Mouse (Mus musculus) c-Kit-negative CD71-positive TER-119-positive erythroid progenitor cells, embryonic 14.5 days (primary cell): ENCODE results near the gene Ptov1.

Experiments
- DNase-seq: peaks from one replicate; pipeline ENCODE4 v3.0.0-alpha.2; 2013; ENCODE audit warnings: low read depth, low spot score

Ptov1 gene

GRCm38 (mm10) chr7:44857905-44858304, 11.7 kb downstream of the Ptov1 start:
- DNase-seq: peak; percentile 77

DNA sequence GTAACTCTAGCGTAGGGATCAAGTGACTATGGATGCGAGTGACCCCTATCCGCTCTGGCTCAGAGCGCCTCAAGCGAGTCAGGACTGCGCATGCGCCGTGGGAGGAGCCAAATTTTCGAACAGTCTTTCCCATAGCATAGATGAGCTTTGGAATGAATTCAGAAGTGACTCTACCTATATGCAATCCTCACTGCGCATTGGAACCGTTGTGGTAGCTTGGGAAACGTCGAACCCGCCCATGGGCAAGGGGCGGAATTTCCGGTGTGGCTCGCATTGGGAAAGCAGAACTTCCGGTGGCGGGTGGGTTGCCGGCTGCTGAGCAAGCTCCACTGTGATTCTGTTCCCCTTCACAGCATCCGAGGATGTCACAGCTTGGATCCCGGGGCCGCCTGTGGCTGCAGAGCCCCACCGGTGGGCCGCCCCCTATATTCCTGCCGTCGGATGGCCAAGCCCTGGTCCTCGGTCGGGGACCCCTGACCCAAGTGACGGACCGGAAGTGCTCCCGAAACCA, 12.5 kb downstream of the Ptov1 start, which contains the start of gene Pnkp:
Gene Pnkp (plus strand): TSS at position 98 of the 511 bp plus-strand sequence.
- DNase-seq: peak; percentile 82

DNA sequence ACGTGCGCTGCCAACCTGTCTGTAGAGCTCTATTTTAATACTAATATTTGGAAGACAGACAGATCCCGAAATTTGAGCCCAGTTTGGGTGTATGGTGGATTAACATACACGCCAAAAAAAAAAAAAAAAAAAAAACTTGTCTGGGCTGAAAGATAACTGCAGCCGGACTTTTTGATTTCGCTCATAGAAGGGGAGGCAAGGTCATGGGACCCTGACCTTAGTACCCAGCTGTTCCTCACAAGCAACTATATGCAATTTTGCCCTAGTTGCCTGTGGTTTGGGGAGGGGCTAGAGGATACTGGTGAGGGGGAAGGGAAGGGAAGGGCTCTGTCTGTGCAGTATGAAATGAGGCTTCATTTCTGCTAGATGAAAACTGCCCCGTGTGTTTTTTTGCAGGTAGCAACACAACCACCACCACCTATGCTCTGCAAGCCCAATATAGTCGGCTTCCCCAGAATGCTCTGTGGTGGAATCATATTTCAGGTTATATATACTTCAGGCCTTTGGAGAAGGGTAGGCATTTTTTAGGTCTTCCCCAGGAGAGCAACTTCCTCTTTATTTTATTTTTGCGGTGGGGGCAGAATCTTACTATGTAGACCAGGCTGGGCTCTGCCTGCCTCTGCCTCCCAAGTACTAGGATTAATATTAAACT, 13.2 kb downstream of the Ptov1 start:
- DNase-seq: peak; percentile 24

GRCm38 (mm10) chr7:44855036-44855435, 14.6 kb downstream of the Ptov1 start:
- DNase-seq: no peak

DNA sequence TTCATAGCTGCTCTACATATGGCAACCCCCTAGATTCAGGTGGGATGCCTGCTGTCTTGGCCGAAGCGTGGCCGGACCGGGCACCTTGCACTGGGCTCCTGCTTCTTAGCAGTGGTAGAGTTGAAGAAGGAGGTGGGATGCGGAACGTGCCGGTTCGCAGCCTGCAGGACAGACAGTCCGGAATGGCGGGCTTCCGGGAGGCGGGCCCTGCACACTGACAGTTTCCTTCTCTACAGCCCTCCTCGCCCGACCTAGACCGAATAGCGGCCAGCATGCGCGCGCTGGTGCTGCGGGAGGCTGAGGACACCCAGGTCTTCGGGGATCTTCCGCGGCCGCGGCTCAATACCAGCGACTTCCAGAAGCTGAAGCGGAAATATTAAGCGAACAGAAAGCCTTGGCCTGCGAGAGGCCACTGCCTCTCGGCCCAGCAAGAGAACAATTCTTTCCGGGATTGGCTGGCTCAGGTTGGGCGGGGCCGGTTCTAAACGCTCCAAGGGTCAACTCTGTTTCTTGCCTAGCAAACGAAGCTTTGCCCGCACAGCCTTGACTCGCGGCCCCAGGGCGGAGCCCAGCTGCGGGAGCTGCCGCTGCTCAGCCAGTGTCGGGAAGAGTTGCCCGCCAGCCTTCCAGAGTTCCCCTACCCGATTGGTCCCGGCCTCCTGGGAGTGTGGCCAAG, 15.1 kb downstream of the Ptov1 start:
- peak; percentile 79 for DNase-seq

GRCm38 (mm10) chr7:44853596-44854355, 15.8 kb downstream of the Ptov1 start:
- no peak for DNase-seq

GRCm38 (mm10) chr7:44853065-44853464, 16.5 kb downstream of the Ptov1 start:
- DNase-seq: no peak

DNA sequence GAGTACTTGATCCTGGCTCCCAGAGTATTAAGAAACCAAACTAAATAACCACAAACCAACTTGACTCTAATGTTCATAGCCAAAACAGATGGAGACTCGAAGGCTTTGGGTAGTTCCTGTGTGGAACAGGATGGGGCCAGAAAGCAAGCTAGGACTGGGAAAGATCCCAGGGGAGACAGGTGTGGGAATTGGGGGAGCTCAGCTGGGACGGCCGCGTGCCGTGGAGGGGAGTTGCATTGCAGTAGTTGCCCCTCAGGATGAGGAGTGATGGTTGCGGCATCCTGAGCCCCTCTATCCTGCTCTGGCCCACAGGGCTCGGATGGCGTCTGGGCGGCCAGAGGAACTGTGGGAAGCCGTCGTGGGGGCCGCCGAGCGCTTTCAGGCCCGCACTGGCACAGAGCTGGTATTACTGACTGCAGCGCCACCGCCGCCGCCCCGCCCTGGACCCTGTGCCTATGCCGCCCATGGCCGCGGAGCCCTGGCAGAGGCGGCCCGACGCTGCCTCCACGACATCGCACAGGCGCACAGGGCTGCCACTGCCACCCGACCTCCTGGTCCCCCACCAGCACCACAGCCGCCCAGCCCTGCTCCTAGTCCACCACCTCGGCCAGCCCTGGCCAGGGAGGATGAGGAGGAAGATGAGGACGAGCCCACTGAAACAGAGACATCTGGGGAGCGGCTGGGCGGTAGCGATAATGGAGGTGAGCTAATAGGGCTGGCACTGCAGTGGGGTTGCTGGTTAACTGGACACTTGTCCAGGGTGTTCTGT, 17.1 kb downstream of the Ptov1 start:
- DNase-seq: no peak

DNA sequence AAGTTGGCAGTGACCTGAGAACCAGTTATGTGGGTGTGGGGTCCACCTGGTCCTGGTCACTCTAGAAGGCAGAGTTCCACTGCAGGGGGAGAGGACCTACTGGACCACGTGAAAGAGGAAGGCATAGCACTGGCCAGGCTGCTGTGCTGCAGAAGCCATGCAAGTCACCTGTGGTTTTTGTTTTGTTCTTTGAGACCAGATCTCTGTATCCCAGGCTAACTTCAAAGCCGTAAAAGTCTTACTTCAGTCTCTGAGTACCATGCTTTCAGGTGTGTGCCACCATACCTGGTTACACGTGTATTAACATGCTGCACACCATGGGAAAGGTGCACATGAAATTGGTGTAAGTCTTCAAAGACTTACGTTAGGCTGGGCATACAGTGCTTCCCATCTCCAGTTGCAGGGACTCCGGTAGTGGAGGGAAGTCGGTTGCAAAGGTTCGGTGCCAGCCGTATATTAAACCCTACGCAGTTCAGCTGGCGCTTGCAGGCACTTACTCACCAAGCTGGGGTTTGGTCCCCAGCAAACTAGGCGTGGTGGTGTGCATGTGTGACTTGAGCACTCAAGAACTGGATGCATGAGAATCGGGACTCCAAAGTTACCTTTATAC, 17.9 kb downstream of the Ptov1 start:
- DNase-seq: no peak

- DNase-seq: no peak
Observed at GRCm38 (mm10) chr7:44850789-44851624, 18.6 kb downstream of the Ptov1 start.

- peak; percentile 50 for DNase-seq
Observed at GRCm38 (mm10) chr7:44850146-44850545, 19.4 kb downstream of the Ptov1 start.

- DNase-seq: peak; percentile 79
Observed at GRCm38 (mm10) chr7:44849416-44850111, 20.0 kb downstream of the Ptov1 start.

DNA sequence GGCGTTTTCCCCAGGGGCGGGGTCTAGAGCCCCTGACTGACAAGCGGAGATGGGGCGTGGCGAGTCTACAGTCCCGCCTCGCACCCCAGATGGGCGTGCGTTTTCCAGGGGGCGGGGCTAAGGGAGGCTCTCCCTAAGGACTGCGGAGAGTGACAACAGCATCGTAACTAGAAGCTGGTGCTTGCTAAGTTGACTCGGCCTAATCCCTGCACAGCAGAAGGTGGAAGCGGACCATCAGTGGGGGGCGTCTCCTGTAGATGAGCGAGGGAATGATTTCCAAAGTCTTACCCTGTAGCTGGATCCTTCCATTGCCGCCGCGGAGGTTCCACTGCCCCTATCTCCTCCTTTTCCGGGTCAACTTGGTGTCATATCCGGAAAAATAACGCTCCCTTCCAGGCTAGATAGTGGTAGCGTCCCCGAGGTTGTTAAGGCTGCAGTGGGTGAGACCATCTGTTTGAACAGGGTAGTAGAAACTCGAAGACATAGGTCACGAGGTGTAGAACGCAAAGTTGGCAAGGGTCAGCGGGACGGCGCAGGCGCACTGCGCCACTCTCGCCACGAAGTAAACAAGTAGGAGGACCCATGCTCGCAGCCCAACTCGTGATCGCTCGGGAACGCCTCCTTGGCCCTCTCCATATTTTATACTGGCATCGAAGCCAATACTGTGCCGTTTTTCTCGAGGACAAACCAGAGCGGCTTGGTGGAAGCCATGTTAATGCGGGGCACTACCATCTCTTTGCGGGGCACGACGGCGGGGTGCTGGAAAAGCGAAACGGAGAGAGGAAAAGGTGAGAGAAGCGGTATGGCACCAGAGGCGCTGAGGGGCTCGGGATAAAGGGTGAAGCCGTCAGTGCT, 20.8 kb downstream of the Ptov1 start, which contains the start of the genes Akt1s1 and Tbc1d17:
Gene Akt1s1 (plus strand): TSS at position 431 of the 855 bp plus-strand sequence.
Gene Tbc1d17 (minus strand): TSS at position 519 of the 855 bp plus-strand sequence.
- DNase-seq: peak; percentile 90

DNA sequence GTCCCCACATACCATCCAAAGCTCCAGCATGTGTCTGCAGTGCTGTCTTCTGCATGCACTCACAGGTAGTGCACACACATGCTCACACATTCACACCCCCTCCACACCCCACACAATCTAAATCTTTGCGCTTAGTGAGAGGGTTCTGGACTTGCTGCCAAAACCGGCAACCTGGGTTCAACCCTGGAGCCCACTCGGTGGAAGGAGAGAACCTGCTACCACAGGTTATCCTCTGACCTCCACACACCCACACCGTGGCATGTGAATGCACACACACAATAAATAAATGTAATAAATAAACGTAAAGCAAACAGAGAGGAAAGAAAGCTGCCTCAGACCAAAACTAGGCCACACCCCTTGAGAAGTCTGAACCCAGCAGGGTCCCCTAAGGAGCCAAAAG, 21.8 kb downstream of the Ptov1 start:
- DNase-seq: no peak

DNA sequence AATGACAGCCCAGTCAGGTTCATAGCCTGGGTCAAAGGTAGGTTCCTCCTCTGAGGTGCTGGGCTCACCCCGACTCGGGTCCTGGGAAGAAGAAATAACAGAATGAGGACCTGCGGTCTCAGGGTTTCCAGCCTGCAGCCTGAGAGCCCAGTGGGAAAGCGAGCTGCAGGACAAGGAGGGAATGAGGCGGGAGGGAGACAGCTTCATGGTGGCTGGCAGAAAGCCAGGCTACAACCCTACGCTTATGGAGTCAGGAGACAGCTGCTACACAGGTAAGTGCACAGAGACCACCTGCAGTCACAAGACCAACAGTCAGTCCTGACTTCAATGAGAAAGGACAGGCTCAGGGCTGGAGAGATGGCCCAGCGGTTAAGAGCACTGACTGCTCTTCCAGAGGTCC, 22.8 kb downstream of the Ptov1 start:
- DNase-seq: no peak

GRCm38 (mm10) chr7:44845006-44845405, 24.6 kb downstream of the Ptov1 start:
- DNase-seq: no peak

GRCm38 (mm10) chr7:44841825-44842463, 27.6 kb downstream of the Ptov1 start:
- no peak for DNase-seq

- DNase-seq: no peak
Observed at GRCm38 (mm10) chr7:44840426-44840825, 29.2 kb downstream of the Ptov1 start.
